Mouse (Mus musculus): ENCODE measurements around the gene Prpf6.

The Prpf6 gene

GRCm38 (mm10) chr2:181596221-181596960 lies 4.7 kb downstream of the Prpf6 start:
- DNase-seq (ENCODE audit: low spot score in 2 of 2) = no peak

DNA sequence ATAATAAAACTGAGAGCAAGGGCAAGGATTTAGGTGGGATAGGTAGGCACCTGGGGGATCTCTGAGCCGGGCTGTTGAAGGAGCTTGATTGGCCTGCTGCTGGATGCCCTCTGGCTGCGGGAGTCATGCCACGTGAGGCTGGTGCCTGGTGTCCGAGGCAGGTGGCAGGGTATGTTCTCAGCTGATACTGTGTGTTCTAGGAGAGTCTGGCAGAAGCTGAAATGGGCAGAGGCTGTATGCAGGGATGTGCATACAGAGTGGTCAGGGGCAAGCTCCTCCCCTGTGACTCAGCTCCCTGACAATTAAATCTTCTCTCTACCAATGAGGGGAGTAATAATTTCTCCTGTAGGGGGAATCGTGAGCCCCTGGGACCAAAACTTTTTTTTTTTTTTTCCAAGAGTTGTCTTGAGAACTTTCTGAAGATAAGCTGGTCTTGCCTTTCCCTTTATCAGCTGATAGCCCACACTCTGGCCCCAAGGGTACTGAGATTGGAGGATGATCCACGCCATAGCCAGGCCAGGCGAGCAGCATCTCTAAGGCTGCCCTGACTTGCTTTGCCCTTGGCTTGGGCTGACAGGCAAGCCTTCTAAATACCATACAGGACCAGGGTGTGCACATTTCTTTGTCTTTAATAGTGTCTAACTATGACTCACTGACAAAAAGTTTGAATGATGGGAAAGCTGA lies 5.9 kb downstream of the Prpf6 start:
- no peak for DNase-seq (ENCODE audit: low spot score in 2 of 2)

- DNase-seq (ENCODE audit: low spot score in 2 of 2) = peak; percentile 59 to 73
Measured at GRCm38 (mm10) chr2:181598454-181599351, 7.0 kb downstream of the Prpf6 start, which contains the start of gene Samd10. Gene Samd10, minus strand, starts transcription at chr2:181599212.

GRCm38 (mm10) chr2:181600226-181600758 lies 8.6 kb downstream of the Prpf6 start:
- DNase-seq (ENCODE audit: low spot score in 2 of 2) = peak; percentile 48 to 56

GRCm38 (mm10) chr2:181600828-181601750 lies 9.4 kb downstream of the Prpf6 start:
- peak; percentile 96 to 99 for DNase-seq (ENCODE audit: low spot score in 2 of 2)

DNA sequence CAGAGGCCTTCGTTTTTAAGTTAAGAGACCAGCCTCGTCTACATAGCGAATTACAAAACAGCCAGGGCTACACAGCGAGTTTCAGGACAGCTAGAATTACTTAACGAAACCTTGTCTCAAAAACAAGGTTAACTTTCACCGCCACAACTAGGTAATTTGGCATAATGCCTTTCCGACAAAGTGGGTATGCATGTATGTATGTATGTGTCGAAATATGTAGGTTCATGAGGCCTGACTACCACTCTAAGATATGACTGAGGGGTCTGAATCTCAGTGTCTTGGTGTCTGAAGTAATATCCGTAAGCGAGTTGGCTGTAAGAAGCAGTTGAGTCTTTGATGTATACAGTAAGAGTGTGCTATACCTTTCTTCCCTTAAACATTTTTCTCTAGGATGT lies 10.1 kb downstream of the Prpf6 start:
- DNase-seq (ENCODE audit: low spot score in 2 of 2) = no peak

DNA sequence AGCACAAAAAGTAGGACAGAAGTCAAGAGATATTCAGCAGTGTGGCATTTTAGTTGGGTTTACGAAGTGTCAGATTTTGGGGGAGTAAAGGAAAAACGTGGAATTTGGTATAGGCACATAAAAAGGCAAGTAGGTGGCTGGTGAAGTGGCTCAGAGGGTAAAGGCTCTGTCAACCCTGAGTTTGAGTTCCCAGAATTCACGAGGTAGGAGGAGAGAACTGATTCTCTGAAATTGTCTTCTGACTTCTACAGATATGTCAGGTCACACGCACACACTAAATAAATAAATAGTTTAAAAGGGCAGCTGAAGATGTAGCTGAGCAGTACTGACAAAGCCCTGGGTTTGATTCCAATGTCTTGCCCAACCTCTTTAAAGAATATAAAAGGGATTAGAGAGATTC lies 10.7 kb downstream of the Prpf6 start:
- no peak for DNase-seq (ENCODE audit: low spot score in 2 of 2)

DNA sequence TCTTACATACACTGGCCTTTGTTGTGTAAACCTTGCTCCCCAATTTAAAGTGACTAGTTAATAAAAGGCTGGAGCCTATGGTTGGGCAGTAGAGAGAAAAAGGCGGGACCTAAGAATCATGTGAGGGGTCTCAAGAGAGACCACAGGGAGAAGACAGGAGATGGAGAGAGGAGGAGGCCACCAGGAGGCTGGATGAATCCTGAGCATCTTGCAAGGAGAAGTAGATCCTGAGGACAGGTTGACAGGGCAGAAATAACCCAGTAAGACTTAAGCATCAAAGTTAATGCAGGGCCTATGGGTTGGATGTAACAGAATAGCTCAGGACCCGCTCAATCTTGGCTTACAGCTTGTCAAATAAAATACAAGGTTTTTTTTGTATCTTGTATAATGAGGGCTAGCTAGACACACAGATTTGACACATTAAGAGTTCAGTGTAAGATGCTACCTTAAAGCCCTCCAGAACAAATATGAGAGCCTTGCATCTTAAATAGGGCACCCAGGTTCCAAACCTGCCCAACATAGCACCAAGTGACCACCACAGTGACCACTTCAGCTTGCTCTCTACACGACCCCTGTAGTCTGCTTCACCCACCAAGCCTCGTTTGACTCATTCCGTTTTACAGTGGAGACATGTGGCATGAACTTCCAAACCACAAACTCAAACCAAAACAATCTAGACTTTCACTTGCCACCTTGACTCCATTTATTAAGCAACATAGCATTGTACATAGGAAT lies 27.3 kb downstream of the Prpf6 start:
- DNase-seq (ENCODE audit: low spot score in 2 of 2) = no peak

- no peak for DNase-seq (ENCODE audit: low spot score in 2 of 2)
Measured at GRCm38 (mm10) chr2:181623401-181623800, 31.7 kb downstream of the Prpf6 start.

- DNase-seq (ENCODE audit: low spot score in 2 of 2) = no peak
Measured at GRCm38 (mm10) chr2:181628471-181628870, 36.8 kb downstream of the Prpf6 start.

DNA sequence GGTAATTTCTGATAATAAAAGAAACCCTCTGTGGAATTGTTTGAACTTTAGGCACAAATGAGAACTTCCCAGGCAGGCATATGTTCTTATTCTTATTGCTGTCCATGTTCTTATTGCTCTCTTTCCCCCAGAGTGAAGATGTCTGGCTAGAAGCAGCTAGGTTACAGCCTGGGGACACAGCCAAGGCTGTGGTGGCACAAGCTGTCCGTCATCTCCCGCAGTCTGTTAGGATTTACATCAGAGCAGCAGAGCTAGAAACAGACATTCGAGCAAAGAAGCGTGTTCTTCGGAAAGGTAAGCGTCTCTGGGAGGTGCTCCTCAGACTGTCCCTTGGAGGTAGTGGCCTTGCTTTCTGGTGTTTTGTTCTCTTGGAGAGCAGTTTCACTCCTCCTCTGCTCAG lies 41.0 kb downstream of the Prpf6 start:
- DNase-seq (ENCODE audit: low spot score in 2 of 2) = no peak

GRCm38 (mm10) chr2:181635865-181636264 lies 44.2 kb downstream of the Prpf6 start:
- DNase-seq (ENCODE audit: low spot score in 2 of 2) = no peak

GRCm38 (mm10) chr2:181644361-181644760 lies 52.7 kb downstream of the Prpf6 start:
- DNase-seq (ENCODE audit: low spot score in 2 of 2) = no peak

DNA sequence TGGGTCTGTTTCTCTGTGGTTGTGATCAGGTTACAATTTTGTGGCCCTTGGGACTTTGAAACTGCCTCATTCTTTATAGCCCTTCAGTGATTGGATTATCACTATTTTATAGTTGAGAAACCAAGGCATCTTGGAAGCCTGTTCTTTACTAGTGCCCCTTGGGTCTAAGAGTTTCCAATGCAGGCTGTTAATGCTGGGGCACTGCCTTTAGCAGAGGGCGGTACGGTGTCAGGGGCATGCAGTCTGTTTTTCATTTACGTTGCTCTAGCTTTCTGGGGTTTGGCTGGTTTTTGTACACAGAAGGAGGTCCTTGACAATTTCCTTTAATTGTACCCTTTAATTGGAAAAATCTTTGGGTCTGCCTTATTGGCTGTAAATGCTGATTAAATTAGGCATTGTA lies 54.0 kb downstream of the Prpf6 start:
- DNase-seq (ENCODE audit: low spot score in 2 of 2) = no peak

DNA sequence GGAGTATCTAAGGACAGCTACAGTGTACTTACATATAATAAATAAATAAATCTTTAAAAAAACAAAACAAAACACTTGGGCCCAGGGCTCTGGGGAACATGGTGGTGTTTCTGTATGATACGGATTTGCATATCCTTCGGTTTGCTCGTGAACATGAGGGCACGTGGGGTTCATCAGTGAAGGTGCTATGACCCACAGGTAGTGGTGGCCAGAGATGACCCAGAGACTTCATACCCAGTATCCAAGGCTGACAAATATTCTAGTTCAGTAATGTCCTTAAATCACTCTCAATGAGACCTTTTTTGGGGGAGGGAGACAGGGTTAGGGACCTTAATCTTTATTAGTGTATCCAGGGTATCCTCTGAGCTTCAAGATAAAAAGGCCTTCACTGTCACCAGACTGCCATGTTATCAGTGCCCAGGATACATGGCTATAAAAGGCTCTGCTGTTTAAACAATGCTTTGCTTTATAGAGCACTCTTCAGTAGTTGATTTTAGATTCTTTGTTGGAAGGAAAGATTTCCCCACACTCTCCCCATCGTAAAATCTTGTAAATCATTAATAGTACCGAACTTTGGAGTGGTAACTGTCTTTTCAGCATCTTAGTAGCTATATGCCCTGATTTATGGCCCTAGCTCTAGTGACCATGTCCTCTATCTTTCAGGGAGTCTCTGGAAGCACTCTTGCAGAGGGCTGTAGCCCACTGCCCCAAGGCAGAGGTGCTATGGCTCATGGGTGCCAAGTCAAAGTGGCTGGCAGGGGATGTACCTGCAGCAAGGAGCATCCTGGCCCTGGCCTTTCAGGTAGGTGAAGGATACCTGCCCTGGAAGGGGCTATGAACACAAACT lies 55.2 kb downstream of the Prpf6 start:
- no peak for DNase-seq (ENCODE audit: low spot score in 2 of 2)

DNA sequence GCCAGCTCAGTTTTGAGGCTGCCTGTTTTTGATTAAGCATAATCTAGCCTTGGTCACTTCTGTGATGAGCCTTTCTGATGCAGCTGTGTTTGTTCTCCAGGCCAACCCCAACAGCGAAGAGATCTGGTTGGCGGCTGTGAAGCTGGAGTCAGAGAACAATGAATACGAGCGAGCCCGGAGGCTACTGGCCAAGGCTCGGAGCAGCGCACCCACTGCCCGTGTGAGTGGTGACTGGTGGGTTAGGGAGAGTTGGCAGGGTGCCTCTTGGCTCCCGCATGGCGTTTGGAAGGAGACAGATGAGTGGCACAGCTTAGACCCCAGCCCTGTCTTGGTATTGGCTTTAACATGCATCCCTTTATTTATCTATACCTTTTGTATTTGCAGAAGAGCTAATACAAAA lies 57.3 kb downstream of the Prpf6 start:
- no peak for DNase-seq (ENCODE audit: low spot score in 2 of 2)

- no peak for DNase-seq (ENCODE audit: low spot score in 2 of 2)
Measured at GRCm38 (mm10) chr2:181653065-181653464, 61.4 kb downstream of the Prpf6 start.

GRCm38 (mm10) chr2:181653523-181653922 lies 61.9 kb downstream of the Prpf6 start:
- no peak for DNase-seq (ENCODE audit: low spot score in 2 of 2)

GRCm38 (mm10) chr2:181656734-181657133 lies 65.1 kb downstream of the Prpf6 start, which contains the start of gene Gm29797:
Gene Gm29797, plus strand, starts transcription at chr2:181657034.
- DNase-seq (ENCODE audit: low spot score in 2 of 2) = no peak
